Mouse (Mus musculus): ENCODE data around the gene Hsd17b14. TPM values are rescaled to one million over a fixed set of nuclear protein-coding genes. Genes with fewer than 3 reads are reported as not detected.

Hsd17b14 gene
- polyA plus RNA-seq, 1 experiment from 2014 or later = 0.10 TPM

DNA sequence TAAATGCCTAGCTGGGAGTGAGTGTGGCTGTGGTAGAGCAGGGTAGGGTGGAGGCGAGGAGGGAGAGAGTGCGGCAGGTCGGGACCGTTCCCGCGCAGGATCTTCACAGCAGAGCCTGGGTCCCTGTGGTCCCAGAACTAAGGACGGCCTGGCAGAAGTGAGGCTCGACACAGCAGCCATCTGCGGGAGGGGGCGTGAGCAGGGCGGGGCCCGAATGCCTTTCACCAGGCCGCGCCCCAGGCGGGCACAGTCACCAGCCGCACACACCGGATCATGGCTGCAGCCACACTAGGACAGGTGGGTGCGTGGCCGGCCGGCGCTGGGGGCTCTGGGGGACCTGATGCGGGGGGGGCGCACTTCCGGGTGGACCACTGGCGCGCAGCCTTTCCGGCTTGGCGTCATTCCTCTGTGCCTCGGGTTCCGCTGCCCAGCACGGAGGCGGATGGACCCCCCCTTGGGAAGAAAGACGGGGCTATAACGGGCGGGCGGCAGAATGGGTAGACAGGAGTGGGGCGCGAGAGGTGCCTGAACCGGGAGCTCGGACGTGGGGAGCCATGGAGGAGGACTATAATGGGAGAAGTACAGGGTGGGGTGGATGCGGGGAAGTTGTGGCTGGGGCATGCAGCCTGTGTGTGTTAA lies 15.5 kb downstream of the Hsd17b14 start, which contains the start of gene Bcat2:
Gene Bcat2, plus strand, starts transcription at position 51 of the 639 bp plus-strand sequence.
- peak within 1 kb of the TSS; percentile 64 for H3K27ac ChIP-seq (ENCODE audit: low read depth, low read length)
- H3K4me1 ChIP-seq (ENCODE audit: control insufficient read depth, insufficient read depth, low read length) = peaks cover 8% of the 10 kb centered on the region
- DNase-seq (ENCODE audit: low spot score, missing footprints) (peak; percentile 96), ATAC-seq (ENCODE audit: low FRiP score) (peak; percentile 73)
- H3K36me3 ChIP-seq (ENCODE audit: control insufficient read depth, insufficient read depth, low read length) = no peaks in the 10 kb centered on the region
- H3K27me3 ChIP-seq (ENCODE audit: control insufficient read depth, insufficient read depth, low read length) = no peaks in the 10 kb centered on the region
- peak within 1 kb of the TSS; percentile 72 for H3K4me3 ChIP-seq (ENCODE audit: low read depth, low read length)
- under 1% methylated on average over 41 of the region's 42 CpGs for WGBS
- H3K9me3 ChIP-seq (ENCODE audit: control insufficient read depth, low read length) = no peaks in the 10 kb centered on the region
- H3K4me2 ChIP-seq = peak within 1 kb of the TSS; percentile 80
- H3K9ac ChIP-seq (ENCODE audit: low read length) = peak within 1 kb of the TSS; percentile 93

DNA sequence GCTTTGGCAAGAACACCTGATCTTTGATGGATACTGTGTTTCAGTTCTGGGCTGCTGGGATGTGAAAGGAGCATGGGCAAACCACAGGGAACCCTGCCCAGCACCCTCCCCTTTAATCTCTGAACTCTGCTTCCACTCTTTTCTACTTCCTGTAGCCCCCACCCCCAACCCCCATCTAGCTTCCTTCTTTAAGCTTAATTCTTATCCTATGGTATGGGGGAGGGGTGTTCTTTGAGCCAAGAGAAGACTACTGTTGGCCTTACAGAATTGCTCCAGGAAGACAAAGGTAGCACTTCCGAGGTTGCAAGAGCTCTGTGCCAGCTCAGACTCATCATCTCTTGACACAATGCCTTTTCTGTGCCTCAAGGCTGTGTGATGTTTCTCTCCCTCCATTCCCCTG lies 17.3 kb downstream of the Hsd17b14 start:
- no peaks in the 10 kb centered on the region for H3K9me3 ChIP-seq (ENCODE audit: control insufficient read depth, low read length)
- DNase-seq (ENCODE audit: low spot score, missing footprints) (no peak), ATAC-seq (ENCODE audit: low FRiP score) (no peak)
- no peaks in the 10 kb centered on the region for H3K27me3 ChIP-seq (ENCODE audit: control insufficient read depth, insufficient read depth, low read length)
- H3K4me2 ChIP-seq = no peak overlapping the region
- no peak overlapping the region for H3K4me3 ChIP-seq (ENCODE audit: low read depth, low read length)
- 68% methylated on average over 1 of the region's 1 CpGs for WGBS
- peaks cover 8% of the 10 kb centered on the region for H3K4me1 ChIP-seq (ENCODE audit: control insufficient read depth, insufficient read depth, low read length)
- H3K27ac ChIP-seq (ENCODE audit: low read depth, low read length) = no peak overlapping the region
- H3K9ac ChIP-seq (ENCODE audit: low read length) = no peak overlapping the region
- no peaks in the 10 kb centered on the region for H3K36me3 ChIP-seq (ENCODE audit: control insufficient read depth, insufficient read depth, low read length)

DNA sequence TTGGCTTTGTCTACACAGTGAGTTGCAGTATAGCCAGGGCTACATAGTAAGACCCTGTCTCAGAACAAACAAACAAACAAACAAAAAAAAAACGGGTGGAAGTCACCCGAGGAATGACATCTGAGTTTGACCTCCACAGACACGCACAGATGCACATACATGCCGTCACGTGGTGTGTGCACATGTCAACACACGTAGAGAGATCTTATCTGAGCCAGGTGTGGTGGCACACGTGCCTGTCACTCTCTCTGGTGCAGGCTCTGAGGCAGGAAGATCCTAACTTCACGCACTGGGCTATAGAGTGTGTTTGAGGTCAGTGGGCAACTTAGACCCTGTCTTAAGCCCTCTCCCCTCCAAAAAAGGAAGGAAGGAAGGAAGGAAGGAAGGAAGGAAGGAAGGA lies 19.3 kb downstream of the Hsd17b14 start:
- Histone ChIP-seq H3K4me1 (ENCODE audit: control insufficient read depth, insufficient read depth, low read length) (peaks cover 5% of the 10 kb centered on the region; the same call in 1 of the 2 replicates), H3K36me3 (ENCODE audit: control insufficient read depth, insufficient read depth, low read length) (no peaks in the 10 kb centered on the region), H3K27me3 (ENCODE audit: control insufficient read depth, insufficient read depth, low read length) (no peaks in the 10 kb centered on the region), H3K9ac (ENCODE audit: low read length) (no peak overlapping the region), H3K4me2 (no peak overlapping the region), H3K27ac (ENCODE audit: low read depth, low read length) (no peak overlapping the region), H3K9me3 (ENCODE audit: control insufficient read depth, low read length) (no peaks in the 10 kb centered on the region), H3K4me3 (ENCODE audit: low read depth, low read length) (no peak overlapping the region)
- WGBS = 83% methylated on average over 8 of the region's 8 CpGs
- ATAC-seq (ENCODE audit: low FRiP score) = no peak
- DNase-seq (ENCODE audit: low spot score, missing footprints) = peak; percentile 12

DNA sequence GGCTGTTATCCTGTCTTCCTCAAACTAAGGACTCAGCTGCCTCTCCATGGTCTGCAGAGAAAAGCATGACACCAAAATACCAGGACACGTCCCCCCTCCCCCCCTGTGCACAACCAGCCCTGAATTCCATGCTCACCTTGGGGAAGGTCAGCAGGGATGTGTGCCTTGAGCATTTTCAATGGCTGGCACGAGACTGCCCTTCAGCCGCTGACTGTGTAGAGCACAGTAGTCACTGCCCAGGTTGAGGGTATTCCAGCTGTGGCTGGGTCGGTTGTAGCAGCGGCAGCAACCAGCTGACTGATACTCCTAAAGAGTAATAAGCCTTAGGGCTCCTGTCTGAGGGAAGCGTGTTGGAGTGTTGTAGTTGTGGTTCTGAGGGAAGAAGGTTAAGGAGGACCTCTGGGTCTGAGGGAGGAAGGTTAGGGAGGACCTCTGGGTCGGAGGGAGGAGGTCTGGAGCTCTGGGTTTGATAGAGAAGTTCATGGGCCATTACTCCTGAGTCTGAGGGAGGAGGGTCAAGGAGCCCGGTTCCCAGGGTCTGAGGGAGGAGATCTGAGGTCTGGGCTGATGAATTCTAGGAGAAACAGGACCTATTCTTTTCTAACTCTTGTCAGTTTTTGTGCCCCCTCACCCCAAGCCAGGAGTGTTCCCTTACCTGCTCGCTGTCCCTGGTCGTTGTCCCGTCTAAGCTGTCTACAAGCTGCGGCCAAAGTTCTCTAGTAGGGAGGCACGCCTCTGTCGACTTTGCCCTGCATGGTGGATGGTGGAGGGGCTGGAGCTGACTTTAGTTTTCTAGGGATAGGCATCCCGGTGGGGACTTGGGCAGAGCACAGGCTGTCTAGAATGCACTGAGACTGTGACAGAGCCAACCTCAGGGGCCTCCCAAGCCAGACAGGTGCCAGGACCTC lies 20.0 kb downstream of the Hsd17b14 start:
- WGBS = 88% methylated on average over 15 of the region's 15 CpGs
- no peak overlapping the region for H3K4me2 ChIP-seq
- H3K4me1 ChIP-seq (ENCODE audit: control insufficient read depth, insufficient read depth, low read length) = peaks cover 5% of the 10 kb centered on the region; the same call in 1 of the 2 replicates
- H3K27me3 ChIP-seq (ENCODE audit: control insufficient read depth, insufficient read depth, low read length) = no peaks in the 10 kb centered on the region
- no peak overlapping the region for H3K4me3 ChIP-seq (ENCODE audit: low read depth, low read length)
- ATAC-seq (ENCODE audit: low FRiP score) = no peak
- no peaks in the 10 kb centered on the region for H3K36me3 ChIP-seq (ENCODE audit: control insufficient read depth, insufficient read depth, low read length)
- peak; percentile 56 for DNase-seq (ENCODE audit: low spot score, missing footprints)
- no peaks in the 10 kb centered on the region for H3K9me3 ChIP-seq (ENCODE audit: control insufficient read depth, low read length)
- no peak overlapping the region for H3K27ac ChIP-seq (ENCODE audit: low read depth, low read length)
- no peak overlapping the region for H3K9ac ChIP-seq (ENCODE audit: low read length)

DNA sequence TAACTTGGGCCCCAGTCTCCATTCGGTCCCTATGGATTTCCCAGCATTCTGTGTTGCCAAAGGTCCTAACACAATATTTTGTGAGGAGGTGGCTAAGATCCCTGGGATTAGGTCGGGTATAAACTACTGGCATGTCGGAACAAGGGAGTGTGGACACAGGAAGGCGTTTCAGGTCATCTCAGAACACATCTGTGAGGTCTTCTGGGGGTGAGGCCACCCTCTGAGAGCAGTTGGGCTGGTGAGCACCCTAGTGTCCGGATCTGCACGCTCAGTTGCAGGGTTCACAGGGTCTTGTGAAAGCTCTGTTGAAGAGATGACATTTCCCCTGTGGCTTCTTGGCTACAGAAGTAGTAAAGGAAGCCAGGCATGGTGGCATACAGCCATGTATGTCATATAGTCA lies 31.2 kb downstream of the Hsd17b14 start:
- DNase-seq (ENCODE audit: low spot score, missing footprints) (no peak), ATAC-seq (ENCODE audit: low FRiP score) (no peak)
- no peak overlapping the region for H3K4me3 ChIP-seq (ENCODE audit: low read depth, low read length)
- WGBS = 91% methylated on average over 6 of the region's 6 CpGs
- no peak overlapping the region for H3K9ac ChIP-seq (ENCODE audit: low read length)
- H3K9me3 ChIP-seq (ENCODE audit: control insufficient read depth, low read length) = no peaks in the 10 kb centered on the region
- no peaks in the 10 kb centered on the region; the same call in 1 of the 2 replicates for H3K36me3 ChIP-seq (ENCODE audit: control insufficient read depth, insufficient read depth, low read length)
- no peak overlapping the region for H3K27ac ChIP-seq (ENCODE audit: low read depth, low read length)
- H3K4me1 ChIP-seq (ENCODE audit: control insufficient read depth, insufficient read depth, low read length) = peaks cover 2% of the 10 kb centered on the region; the same call in 1 of the 2 replicates
- H3K27me3 ChIP-seq (ENCODE audit: control insufficient read depth, insufficient read depth, low read length) = no peaks in the 10 kb centered on the region
- no peak overlapping the region for H3K4me2 ChIP-seq

DNA sequence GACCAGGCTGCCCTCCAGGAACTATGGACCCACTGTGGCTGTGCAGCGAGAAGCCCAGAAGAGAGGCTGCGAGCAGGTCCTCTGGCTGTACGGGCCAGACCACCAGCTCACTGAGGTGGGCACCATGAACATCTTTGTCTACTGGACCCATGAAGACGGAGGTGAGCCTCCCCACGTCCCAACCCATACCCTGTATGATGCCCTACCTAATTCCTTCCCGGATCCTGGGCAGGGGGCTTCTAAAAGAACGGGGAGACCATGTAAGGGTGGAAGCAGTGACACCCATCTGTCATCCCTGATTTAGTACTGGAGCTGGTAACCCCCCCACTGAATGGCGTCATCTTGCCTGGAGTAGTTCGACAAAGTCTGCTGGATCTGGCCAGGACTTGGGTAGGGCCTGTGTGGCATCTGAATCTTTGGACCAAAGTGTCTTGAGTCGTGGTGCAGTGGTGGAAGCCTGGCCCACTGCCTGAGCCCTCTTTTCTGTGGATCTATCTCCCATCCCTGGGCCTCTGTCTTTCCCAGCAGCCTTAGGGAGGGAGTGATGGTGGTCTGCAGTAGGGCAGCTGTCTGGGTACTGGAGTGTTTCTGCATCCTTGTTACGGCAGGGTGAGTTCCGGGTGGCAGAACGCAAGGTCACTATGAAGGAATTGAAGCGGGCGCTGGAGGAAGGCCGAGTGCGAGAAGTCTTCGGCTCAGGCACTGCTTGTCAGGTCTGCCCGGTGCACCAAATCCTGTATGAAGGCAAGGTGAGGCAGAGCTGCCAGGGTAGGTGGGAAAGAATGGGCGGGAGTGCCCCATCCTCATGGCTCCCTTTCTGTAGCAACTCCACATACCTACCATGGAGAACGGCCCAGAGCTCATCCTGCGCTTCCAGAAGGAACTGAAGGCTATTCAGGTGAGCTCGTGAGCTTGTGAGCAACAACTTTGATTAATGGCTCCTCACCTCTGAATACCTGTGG lies 33.2 kb downstream of the Hsd17b14 start:
- H3K27ac ChIP-seq (ENCODE audit: low read depth, low read length) = no peak overlapping the region
- no peak overlapping the region for H3K4me3 ChIP-seq (ENCODE audit: low read depth, low read length)
- H3K9ac ChIP-seq (ENCODE audit: low read length) = no peak overlapping the region
- H3K9me3 ChIP-seq (ENCODE audit: control insufficient read depth, low read length) = no peaks in the 10 kb centered on the region
- no peaks in the 10 kb centered on the region for H3K27me3 ChIP-seq (ENCODE audit: control insufficient read depth, insufficient read depth, low read length)
- H3K36me3 ChIP-seq (ENCODE audit: control insufficient read depth, insufficient read depth, low read length) = no peaks in the 10 kb centered on the region
- no peak overlapping the region for H3K4me2 ChIP-seq
- WGBS = 93% methylated on average over 23 of the region's 23 CpGs
- ATAC-seq (ENCODE audit: low FRiP score) = no peak
- DNase-seq (ENCODE audit: low spot score, missing footprints) = no peak
- H3K4me1 ChIP-seq (ENCODE audit: control insufficient read depth, insufficient read depth, low read length) = peaks cover 2% of the 10 kb centered on the region; the same call in 1 of the 2 replicates

DNA sequence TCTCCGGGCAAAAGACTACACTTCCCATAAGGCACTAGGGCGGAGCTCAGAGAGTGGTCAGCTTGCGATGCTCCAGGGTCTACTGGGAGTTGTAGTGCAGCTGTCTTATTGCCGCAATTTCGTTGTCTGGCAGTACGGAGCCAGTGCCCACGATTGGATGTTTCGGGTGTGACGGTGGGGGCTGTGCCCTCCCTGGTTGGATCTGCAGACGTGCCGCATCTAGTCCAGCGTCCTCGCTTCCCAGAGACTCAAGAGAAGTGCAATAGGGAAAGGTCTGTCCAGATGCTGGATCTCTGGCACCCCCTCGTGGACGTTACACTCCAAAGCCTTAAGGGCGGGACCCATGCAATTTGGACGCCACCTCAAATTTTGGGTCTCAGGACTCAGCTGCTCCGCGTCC lies 34.5 kb downstream of the Hsd17b14 start:
- no peak overlapping the region for H3K27ac ChIP-seq (ENCODE audit: low read depth, low read length)
- peak overlapping the region; percentile 45; the same call in 1 of the 2 replicates for H3K9ac ChIP-seq (ENCODE audit: low read length)
- H3K36me3 ChIP-seq (ENCODE audit: control insufficient read depth, insufficient read depth, low read length) = no peaks in the 10 kb centered on the region
- ATAC-seq (ENCODE audit: low FRiP score) (peak; percentile 97), DNase-seq (ENCODE audit: low spot score, missing footprints) (peak; percentile 98)
- no peaks in the 10 kb centered on the region for H3K27me3 ChIP-seq (ENCODE audit: control insufficient read depth, insufficient read depth, low read length)
- peak overlapping the region; percentile 36 for H3K4me2 ChIP-seq
- WGBS = 4% methylated on average over 19 of the region's 19 CpGs
- no peaks in the 10 kb centered on the region for H3K9me3 ChIP-seq (ENCODE audit: control insufficient read depth, low read length)
- peak overlapping the region; percentile 30 for H3K4me3 ChIP-seq (ENCODE audit: low read depth, low read length)
- H3K4me1 ChIP-seq (ENCODE audit: control insufficient read depth, insufficient read depth, low read length) = peaks cover 2% of the 10 kb centered on the region; the same call in 1 of the 2 replicates

DNA sequence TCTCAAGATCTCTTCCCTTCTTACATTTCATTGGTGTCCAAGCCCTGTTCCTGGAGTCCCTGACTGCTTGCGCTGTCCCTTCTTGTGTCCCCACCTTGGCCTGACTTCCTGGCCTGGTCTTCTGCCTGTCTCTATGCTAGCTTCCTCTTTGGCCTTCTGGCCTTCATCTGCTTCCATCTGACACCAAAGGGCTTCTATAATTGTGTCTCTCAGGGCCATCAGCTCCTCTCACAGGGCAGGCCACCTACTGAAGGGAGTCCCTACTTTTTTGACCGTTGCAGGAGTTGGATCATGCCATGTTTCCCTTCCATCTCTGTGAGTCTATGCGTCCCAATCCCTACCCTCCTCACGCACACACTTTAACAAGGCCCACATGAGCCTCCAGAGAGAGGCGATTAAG lies 35.2 kb downstream of the Hsd17b14 start:
- H3K9ac ChIP-seq (ENCODE audit: low read length) = no peak overlapping the region
- H3K27ac ChIP-seq (ENCODE audit: low read depth, low read length) = no peak overlapping the region
- no peak for ATAC-seq (ENCODE audit: low FRiP score)
- H3K4me3 ChIP-seq (ENCODE audit: low read depth, low read length) = no peak overlapping the region
- no peaks in the 10 kb centered on the region for H3K27me3 ChIP-seq (ENCODE audit: control insufficient read depth, insufficient read depth, low read length)
- no peak overlapping the region; the same call in 1 of the 2 replicates for H3K4me2 ChIP-seq
- peaks cover 2% of the 10 kb centered on the region; the same call in 1 of the 2 replicates for H3K4me1 ChIP-seq (ENCODE audit: control insufficient read depth, insufficient read depth, low read length)
- DNase-seq (ENCODE audit: low spot score, missing footprints) = no peak
- H3K9me3 ChIP-seq (ENCODE audit: control insufficient read depth, low read length) = no peaks in the 10 kb centered on the region
- 96% methylated on average over 5 of the region's 5 CpGs for WGBS
- no peaks in the 10 kb centered on the region for H3K36me3 ChIP-seq (ENCODE audit: control insufficient read depth, insufficient read depth, low read length)
